Mouse (Mus musculus): Measurements from ENCODE around the gene Srp54a. TPM values are rescaled to one million over a fixed set of nuclear protein-coding genes. Genes with fewer than 3 reads are reported as not detected.
"Not testable (repeated sequence)": the region's sequence is repeated elsewhere in the genome, so short reads cannot be mapped to it uniquely, and the experiment has no call there.

The Srp54a gene
- 167 and 195 TPM in 2 replicates for polyA plus RNA-seq (2015; fragmentation: Nextera tagmentation; extraction: Ambion mirVana)

- H3K4me3 ChIP-seq: peak within 1 kb of the TSS; percentile 72
- WGBS: under 1% methylated on average over 60 of the region's 60 CpGs
- H3K36me3 ChIP-seq (ENCODE audit: poor library complexity, severe bottlenecking); H3K9me3 ChIP-seq (replicated peaks); H3K27me3 ChIP-seq; H3K4me1 ChIP-seq: not testable (repeated sequence)
- peak; percentile 98 for ATAC-seq
- peak within 1 kb of the TSS; percentile 74 for H3K9ac ChIP-seq
- H3K27ac ChIP-seq: peak within 1 kb of the TSS; percentile 81
- H3K4me2 ChIP-seq: peak within 1 kb of the TSS; percentile 64
Observed at GRCm38 (mm10) chr12:55079726-55080600, at the start of gene Srp54a, which contains the start of gene 2700097O09Rik. Gene Srp54a, plus strand, starts transcription at chr12:55080262. Gene 2700097O09Rik, minus strand, starts transcription at chr12:55080110.

DNA sequence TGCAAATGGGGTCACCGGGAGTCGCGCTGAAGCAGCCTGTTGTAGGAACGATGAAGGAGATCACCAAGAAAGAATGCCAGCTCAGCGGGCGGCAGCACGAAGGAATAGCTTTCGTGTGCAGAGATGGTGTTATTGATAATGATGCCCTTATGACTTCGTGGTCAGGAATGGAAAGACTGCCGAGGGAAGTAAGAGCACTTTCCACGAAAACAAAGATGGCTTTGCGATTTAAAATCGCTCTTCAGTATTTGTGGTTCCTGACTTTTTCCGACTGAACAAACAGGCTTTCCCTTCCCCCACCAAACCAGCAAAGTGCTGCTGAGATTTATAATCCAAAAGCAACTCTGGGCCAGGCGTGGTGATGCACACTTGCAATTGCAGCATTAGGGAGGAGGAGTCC lies 39.1 kb upstream of the Srp54a start:
- Histone ChIP-seq H3K9ac (no peak overlapping the region), H3K4me2 (no peak overlapping the region), H3K36me3 (ENCODE audit: poor library complexity, severe bottlenecking) (peaks cover 15% of the 10 kb centered on the region), H3K4me3 (no peak overlapping the region), H3K4me1 (no peaks in the 10 kb centered on the region), H3K9me3 (replicated peaks) (no peaks in the 10 kb centered on the region), H3K27me3 (no peaks in the 10 kb centered on the region), H3K27ac (no peak overlapping the region)
- 83% methylated on average over 15 of the region's 15 CpGs for WGBS
- ATAC-seq: no peak

- H3K27me3 ChIP-seq: no peaks in the 10 kb centered on the region
- no peaks in the 10 kb centered on the region for H3K4me1 ChIP-seq
- no peak for ATAC-seq
- H3K36me3 ChIP-seq (ENCODE audit: poor library complexity, severe bottlenecking): peaks cover 18% of the 10 kb centered on the region
- no peak overlapping the region for H3K9ac ChIP-seq
- no peaks in the 10 kb centered on the region for H3K9me3 ChIP-seq (replicated peaks)
- WGBS: 91% methylated on average over 8 of the region's 8 CpGs
- H3K4me3 ChIP-seq: no peak overlapping the region
- H3K27ac ChIP-seq: no peak overlapping the region
- no peak overlapping the region for H3K4me2 ChIP-seq
Observed at GRCm38 (mm10) chr12:55049731-55050353, 30.2 kb upstream of the Srp54a start.

- H3K4me2 ChIP-seq: no peak overlapping the region
- 96% methylated on average over 8 of the region's 8 CpGs for WGBS
- no peak for ATAC-seq
Observed at GRCm38 (mm10) chr12:55051210-55052173, 28.6 kb upstream of the Srp54a start.

GRCm38 (mm10) chr12:55053267-55053666 lies 26.8 kb upstream of the Srp54a start:
- H3K9me3 ChIP-seq (replicated peaks): no peaks in the 10 kb centered on the region
- H3K4me2 ChIP-seq: no peak overlapping the region
- H3K36me3 ChIP-seq (ENCODE audit: poor library complexity, severe bottlenecking): no peaks in the 10 kb centered on the region; the same call in 1 of the 2 replicates
- no peak overlapping the region for H3K27ac ChIP-seq
- H3K4me1 ChIP-seq: no peaks in the 10 kb centered on the region
- no peak overlapping the region for H3K4me3 ChIP-seq
- 92% methylated on average over 7 of the region's 7 CpGs for WGBS
- no peaks in the 10 kb centered on the region for H3K27me3 ChIP-seq
- no peak for ATAC-seq
- no peak overlapping the region for H3K9ac ChIP-seq

More at GRCm38 (mm10) chr12:55051210-55052173, 28.6 kb upstream of the Srp54a start:
- Histone ChIP-seq H3K27me3 (no peaks in the 10 kb centered on the region), H3K27ac (no peak overlapping the region), H3K4me3 (no peak overlapping the region), H3K9ac (no peak overlapping the region), H3K36me3 (ENCODE audit: poor library complexity, severe bottlenecking) (peaks cover 8% of the 10 kb centered on the region), H3K9me3 (replicated peaks) (no peaks in the 10 kb centered on the region), H3K4me1 (no peaks in the 10 kb centered on the region)

DNA sequence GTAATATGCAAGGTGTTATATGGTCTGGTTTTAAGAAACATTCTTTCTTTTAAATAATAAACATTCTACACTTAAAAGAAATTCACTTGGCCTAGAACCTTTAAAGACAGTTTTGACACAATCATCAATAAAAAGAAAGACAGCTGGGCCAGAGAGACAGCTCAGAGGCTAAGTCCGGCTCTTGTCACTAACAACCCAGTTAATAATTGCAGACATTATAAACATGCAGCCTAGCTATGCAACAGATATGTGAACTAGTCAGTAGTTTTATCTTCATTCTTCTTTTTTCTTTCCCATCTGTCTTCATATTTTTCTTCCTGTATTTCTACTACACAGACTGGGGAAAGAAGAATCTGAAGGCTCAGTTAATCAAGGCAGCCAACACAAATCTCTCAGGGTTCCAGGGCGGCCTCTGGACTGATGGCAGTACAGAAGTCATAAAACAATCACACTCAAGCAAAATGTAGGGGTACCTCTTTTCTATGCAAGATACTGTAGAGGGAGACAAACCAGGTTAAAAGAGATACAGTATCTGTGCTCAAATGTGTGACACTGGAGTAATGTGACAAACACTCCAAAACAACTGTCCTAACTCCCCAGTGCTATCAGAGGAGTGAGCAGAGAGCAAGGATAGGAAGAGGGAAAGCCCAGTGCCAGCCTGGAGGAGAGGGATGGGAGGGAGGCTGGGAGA lies 25.4 kb upstream of the Srp54a start:
- peaks cover 10% of the 10 kb centered on the region for H3K36me3 ChIP-seq (ENCODE audit: poor library complexity, severe bottlenecking)
- no peaks in the 10 kb centered on the region for H3K27me3 ChIP-seq
- H3K9me3 ChIP-seq (replicated peaks): no peaks in the 10 kb centered on the region
- no peak overlapping the region for H3K4me2 ChIP-seq
- no peak overlapping the region for H3K27ac ChIP-seq
- H3K9ac ChIP-seq: no peak overlapping the region
- H3K4me1 ChIP-seq: no peaks in the 10 kb centered on the region
- H3K4me3 ChIP-seq: no peak overlapping the region
- 94% methylated on average over 2 of the region's 2 CpGs for WGBS
- no peak for ATAC-seq

DNA sequence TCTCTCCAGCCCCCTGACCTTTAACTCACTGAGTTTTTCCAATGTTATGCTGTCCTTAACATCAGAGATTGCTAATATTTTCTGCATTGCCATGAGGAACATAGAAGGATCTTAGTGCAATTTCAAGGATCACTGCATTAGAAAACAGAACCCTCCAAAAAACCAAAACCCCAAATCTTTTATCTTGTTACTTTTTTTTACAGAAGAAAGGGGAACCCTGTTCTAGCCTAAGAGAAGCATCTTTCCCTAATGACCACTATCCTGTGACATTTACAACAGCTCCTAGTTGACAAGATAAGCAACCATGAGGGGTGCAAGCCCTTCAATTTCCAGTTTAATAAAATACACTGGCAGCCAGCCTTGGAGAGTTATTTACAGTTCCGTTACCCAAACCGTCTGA lies 23.4 kb upstream of the Srp54a start:
- H3K27ac ChIP-seq: no peak overlapping the region
- peaks cover 11% of the 10 kb centered on the region for H3K36me3 ChIP-seq (ENCODE audit: poor library complexity, severe bottlenecking)
- no peaks in the 10 kb centered on the region for H3K4me1 ChIP-seq
- WGBS: 86% methylated on average over 2 of the region's 2 CpGs
- H3K9ac ChIP-seq: no peak overlapping the region
- no peaks in the 10 kb centered on the region for H3K9me3 ChIP-seq (replicated peaks)
- H3K4me3 ChIP-seq: no peak overlapping the region
- H3K4me2 ChIP-seq: no peak overlapping the region
- no peaks in the 10 kb centered on the region for H3K27me3 ChIP-seq
- ATAC-seq: no peak

- no peak overlapping the region for H3K4me3 ChIP-seq
- H3K27me3 ChIP-seq: no peaks in the 10 kb centered on the region
- 80% methylated on average over 6 of the region's 6 CpGs for WGBS
- no peak overlapping the region for H3K9ac ChIP-seq
- no peak overlapping the region for H3K4me2 ChIP-seq
- ATAC-seq: no peak
- peaks cover 11% of the 10 kb centered on the region for H3K36me3 ChIP-seq (ENCODE audit: poor library complexity, severe bottlenecking)
- H3K9me3 ChIP-seq (replicated peaks): no peaks in the 10 kb centered on the region
- no peaks in the 10 kb centered on the region for H3K4me1 ChIP-seq
- H3K27ac ChIP-seq: no peak overlapping the region
Observed at GRCm38 (mm10) chr12:55058865-55059615, 21.0 kb upstream of the Srp54a start.

DNA sequence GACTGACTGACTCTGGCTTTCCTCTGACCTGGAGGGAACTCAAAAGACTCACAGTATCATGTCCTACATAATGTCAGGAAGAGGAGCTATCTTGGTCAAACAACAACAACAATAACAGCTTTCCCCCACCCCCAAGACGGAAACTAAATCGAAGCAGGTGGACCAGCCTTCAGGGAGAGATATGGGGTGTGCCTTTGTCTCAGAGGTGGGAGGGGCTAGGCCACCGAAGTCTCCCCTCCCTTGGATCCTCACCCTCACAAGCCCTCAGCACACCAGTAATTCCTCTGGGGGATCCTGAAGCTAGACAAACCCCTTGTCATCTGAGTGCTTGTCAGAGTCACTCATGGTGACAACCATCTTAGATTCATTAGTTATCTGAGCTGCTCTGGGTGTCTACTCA lies 20.2 kb upstream of the Srp54a start:
- 85% methylated on average over 3 of the region's 3 CpGs for WGBS
- Histone ChIP-seq H3K27me3 (no peaks in the 10 kb centered on the region), H3K9me3 (replicated peaks) (no peaks in the 10 kb centered on the region), H3K4me3 (no peak overlapping the region), H3K4me1 (no peaks in the 10 kb centered on the region), H3K36me3 (ENCODE audit: poor library complexity, severe bottlenecking) (peaks cover 11% of the 10 kb centered on the region), H3K4me2 (no peak overlapping the region), H3K27ac (no peak overlapping the region), H3K9ac (no peak overlapping the region)
- no peak for ATAC-seq

GRCm38 (mm10) chr12:55060212-55060898 lies 19.7 kb upstream of the Srp54a start:
- 88% methylated on average over 6 of the region's 6 CpGs for WGBS
- Histone ChIP-seq H3K4me3 (no peak overlapping the region), H3K27me3 (no peaks in the 10 kb centered on the region), H3K36me3 (ENCODE audit: poor library complexity, severe bottlenecking) (peaks cover 11% of the 10 kb centered on the region), H3K9ac (no peak overlapping the region), H3K4me2 (no peak overlapping the region), H3K9me3 (replicated peaks) (no peaks in the 10 kb centered on the region), H3K27ac (no peak overlapping the region), H3K4me1 (no peaks in the 10 kb centered on the region)
- ATAC-seq: no peak
